Mouse (Mus musculus) v-Abl transformed pro-B cells (cell line): ENCODE data around the gene Lrpprc.

ENCODE experiments used
- in situ Hi-C, 2 experiments: fragments of 400-800 bp; cut with MboI; formaldehyde crosslinking; loops; one replicate each; pipeline ENCODE4 v1.15.1; 2025; ENCODE audit not compliant: unreplicated experiment in 2 of 2

Gene Lrpprc

GRCm38 (mm10) chr17:84681670-84682069, 108.9 kb downstream of the Lrpprc start:
- in situ Hi-C loops: loop anchor here (25.0 kb wide), 1 partner anchor 956 kb away; no protein-coding TSS in a partner anchor

- in situ Hi-C loops: loop anchor here (25.0 kb wide), 1 partner anchor 960 kb away; no protein-coding TSS in a partner anchor
Measured at GRCm38 (mm10) chr17:84677595-84677994, 113.0 kb downstream of the Lrpprc start.

GRCm38 (mm10) chr17:84675951-84676366, 114.6 kb downstream of the Lrpprc start, which contains the start of gene Abcg8:
Abcg8 (plus strand) TSS chr17:84676302.
- in situ Hi-C loops: loop anchor here (25.0 kb wide), 1 partner anchor 961 kb away; no protein-coding TSS in a partner anchor

GRCm38 (mm10) chr17:84675204-84675603, 115.4 kb downstream of the Lrpprc start:
- in situ Hi-C loops: loop anchor here (25.0 kb wide), 1 partner anchor 962 kb away; no protein-coding TSS in a partner anchor

- in situ Hi-C loops: no loop called here
Measured at GRCm38 (mm10) chr17:84674048-84674447, 116.5 kb downstream of the Lrpprc start.

GRCm38 (mm10) chr17:84672376-84673369, 117.9 kb downstream of the Lrpprc start:
- in situ Hi-C loops: no loop called here

GRCm38 (mm10) chr17:84667848-84668247, 122.7 kb downstream of the Lrpprc start:
- in situ Hi-C loops: no loop called here

- in situ Hi-C loops: no loop called here
Measured at GRCm38 (mm10) chr17:84665691-84666090, 124.9 kb downstream of the Lrpprc start.

GRCm38 (mm10) chr17:84665053-84665452, 125.5 kb downstream of the Lrpprc start:
- in situ Hi-C loops: no loop called here

- in situ Hi-C loops: no loop called here
Measured at GRCm38 (mm10) chr17:84658951-84659350, 131.6 kb downstream of the Lrpprc start.

GRCm38 (mm10) chr17:84658195-84658594, 132.4 kb downstream of the Lrpprc start:
- in situ Hi-C loops: no loop called here

GRCm38 (mm10) chr17:84657782-84658181, 132.8 kb downstream of the Lrpprc start:
- in situ Hi-C loops: no loop called here

- in situ Hi-C loops: no loop called here
Measured at GRCm38 (mm10) chr17:84657422-84657732, 133.2 kb downstream of the Lrpprc start.

GRCm38 (mm10) chr17:84656653-84657421, 133.8 kb downstream of the Lrpprc start:
- in situ Hi-C loops: no loop called here

- in situ Hi-C loops: no loop called here
Measured at GRCm38 (mm10) chr17:84656205-84656604, 134.4 kb downstream of the Lrpprc start.
